Mouse (Mus musculus) bone marrow, adult 2 months (tissue): Measurements from ENCODE around the gene Palld.

Experiments used
- CTCF ChIP-seq: fragments of 200-500 bp; IDR thresholded peaks from 2 replicates; pipeline ENCODE4 v1.5.1; 2011; ENCODE audit warnings: low read length, control low read depth; ENCODE audit not compliant: control insufficient read depth, insufficient read depth
- POLR2A ChIP-seq: fragments of 200-500 bp; IDR thresholded peaks from 2 replicates; pipeline ENCODE4 v1.6.1; 2011; ENCODE audit warnings: low read depth, mild to moderate bottlenecking, control low read depth, low read length, borderline replicate concordance; ENCODE audit not compliant: control insufficient read depth

DNA sequence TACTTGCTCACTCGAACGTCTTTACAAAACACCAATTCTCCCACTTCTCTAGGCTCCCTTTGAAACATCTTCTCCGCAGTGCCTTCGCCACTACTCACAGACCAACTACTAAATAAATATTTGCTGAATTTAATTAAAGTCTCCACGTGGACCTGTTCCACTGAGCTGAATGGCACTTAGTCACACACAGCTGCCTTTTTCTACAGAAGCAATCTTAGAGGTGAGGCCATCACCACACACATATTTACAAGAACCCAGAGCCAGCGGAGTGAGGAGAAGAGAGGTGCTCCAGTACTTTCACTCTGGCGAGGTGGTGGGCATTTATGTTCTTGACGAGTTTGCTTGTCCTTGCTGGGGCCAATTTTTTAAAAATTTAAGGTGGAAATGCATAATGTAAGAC, 346.3 kb downstream of the Palld start:
- TF ChIP-seq POLR2A (no peak), CTCF (no peak)
